16 mouse cellular contexts compared by ENCODE assay signal in the genomic region with DNA sequence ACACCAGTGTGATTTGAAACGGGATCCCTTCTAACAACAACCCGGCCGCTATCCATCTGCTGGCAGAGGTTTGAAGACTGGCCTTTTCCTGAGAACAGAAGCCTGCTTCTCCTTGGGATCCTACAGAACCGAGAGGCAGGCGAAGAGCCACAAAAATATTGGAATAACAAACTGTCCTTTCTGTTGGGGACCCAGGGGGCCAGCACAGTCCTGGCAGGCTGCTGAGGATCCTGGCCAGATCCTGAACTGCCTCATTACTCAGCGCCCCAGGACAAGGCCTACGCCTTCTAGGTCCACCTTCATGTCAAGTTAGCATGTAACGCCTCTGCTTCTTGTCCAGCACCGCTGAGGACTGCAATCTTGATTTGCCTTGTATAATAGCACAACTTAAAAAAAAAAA.
A peak's percentile ranks its signal among the peaks of the same experiment; 100 is the strongest.
DNase-seq lines count a peak whose midpoint lies in the region; ATAC-seq and TF ChIP-seq lines count a peak whose summit lies in the region.
"Had no signal": no experiment of that assay in that cellular context is flagged by ENCODE, and none has a peak within 500 bp of the region (broad histone marks: within the 10 kb centered on the region; RNA-seq: fewer than 3 reads in every experiment).

No protein-coding gene starts in this region.

- WGBS in lung, postnatal 0 days: 61% methylated on average over 9 of the region's 9 CpGs

- no peak for TF ChIP-seq EP300 in lung, postnatal 0 days (IDR thresholded peaks at IDR 0.05)

- no peaks in the 10 kb centered on the region for H3K27me3 ChIP-seq in lung, postnatal 0 days (replicated peaks; ENCODE audit: insufficient read depth, low read length)
- H3K27me3 ChIP-seq: embryonic facial prominence, embryonic 15.5 days; forebrain, embryonic 15.5 days; heart, embryonic 15.5 days had no signal

- H3K36me3 ChIP-seq in lung, postnatal 0 days (ENCODE audit: insufficient read depth, low read length): no peaks in the 10 kb centered on the region
- H3K36me3 ChIP-seq: embryonic facial prominence, embryonic 15.5 days; forebrain, embryonic 15.5 days; heart, embryonic 15.5 days had no signal

- H3K27ac ChIP-seq in lung, postnatal 0 days (ENCODE audit: low read length): no peak overlapping the region
- H3K27ac ChIP-seq: embryonic facial prominence, embryonic 15.5 days; forebrain, embryonic 15.5 days; heart, embryonic 15.5 days had no signal

- H3K9me3 ChIP-seq in lung, postnatal 0 days (ENCODE audit: low read length): no peaks in the 10 kb centered on the region
- H3K9me3 ChIP-seq: embryonic facial prominence, embryonic 15.5 days; forebrain, embryonic 15.5 days; heart, embryonic 15.5 days had no signal

- H3K4me1 ChIP-seq in lung, postnatal 0 days (ENCODE audit: insufficient read depth, low read depth, low read length): no peaks in the 10 kb centered on the region
- H3K4me1 ChIP-seq: embryonic facial prominence, embryonic 15.5 days; forebrain, embryonic 15.5 days; heart, embryonic 15.5 days had no signal

- no peak overlapping the region for H3K4me2 ChIP-seq in lung, postnatal 0 days (replicated peaks; ENCODE audit: low read depth, low read length)
- H3K4me2 ChIP-seq: embryonic facial prominence, embryonic 15.5 days; forebrain, embryonic 15.5 days; heart, embryonic 15.5 days; liver, embryonic 11.5 days had no signal

- no peak for TF ChIP-seq CTCF in lung, postnatal 0 days (IDR thresholded peaks at IDR 0.05)

- H3K9ac ChIP-seq in lung, postnatal 0 days (replicated peaks; ENCODE audit: low read depth): no peak overlapping the region
- H3K9ac ChIP-seq: embryonic facial prominence, embryonic 15.5 days; forebrain, embryonic 15.5 days; heart, embryonic 15.5 days had no signal

- peak; percentile 17 for DNase-seq in adrenal gland, adult 2 months
- DNase-seq in adrenal gland, adult 18-20 months (ENCODE audit: low spot score in 2 of 2): no peak
- DNase-seq in lung, postnatal 0 days (ENCODE audit: low spot score): peak; percentile 41
- DNase-seq in lung, postnatal 4 days: no peak
- DNase-seq in gastrocnemius, adult 8-10 months (ENCODE audit: low spot score in 2 of 2): peak; percentile 47
- DNase-seq in heart, postnatal 4 days: peak; percentile 29
- no peak for DNase-seq in urinary bladder, adult 18-20 months (ENCODE audit: low spot score in 2 of 2)
- DNase-seq: kidney, postnatal 4 days; thymus, postnatal 25 days had no signal

- ATAC-seq in lung, postnatal 0 days: peak; percentile 74
- ATAC-seq in megakaryocyte-erythroid progenitor cell, adult 5-6 weeks (replicated peaks; ENCODE audit: low FRiP score, low TSS enrichment, poor library complexity, severe bottlenecking): no peak
- ATAC-seq: forebrain, embryonic 15.5 days; inflammation-experienced regulatory T-cells, adult 6 months had no signal

- H3K4me3 ChIP-seq in lung, postnatal 0 days (ENCODE audit: low read depth, low read length): no peak overlapping the region
- H3K4me3 ChIP-seq: embryonic facial prominence, embryonic 15.5 days; forebrain, embryonic 15.5 days; heart, embryonic 15.5 days; myocyte had no signal

Comparison
In these comparisons a context has a peak if more than half of its experiments do, and no peak if none do; other contexts are left out.
1. DNase-seq: peak in adrenal gland, adult 2 months (single experiment), lung, postnatal 0 days (single experiment), gastrocnemius, adult 8-10 months (2 of 2) and heart, postnatal 4 days (single experiment); none in adrenal gland, adult 18-20 months (0 of 2), lung, postnatal 4 days (0 of 2) and urinary bladder, adult 18-20 months (0 of 2).